Mouse (Mus musculus) large intestine, adult 2 months (tissue): ENCODE results near the gene Cds1. TPM values are rescaled to one million over a fixed set of nuclear protein-coding genes. Genes with fewer than 3 reads are reported as not detected.
"Not testable (repeated sequence)": the region's sequence is repeated elsewhere in the genome, so short reads cannot be mapped to it uniquely, and the experiment has no call there.

ENCODE experiments used
- DNase-seq: peaks from one replicate; pipeline ENCODE4 v3.0.0-alpha.2; 2012; ENCODE audit warnings: low read depth, low spot score
- WGBS: fragments of 180-500 bp; shearing (Covaris S2); methylation state at CpG from one replicate; pipeline ENCODE4 v1.1.7; 2018; 5-methylcytosine and 5-hydroxymethylcytosine counted together
- polyA plus RNA-seq: library from polyadenylated mRNA; depleted of rRNA; stranded (reverse); fragments of >200 nt; gene quantifications from 2 replicates; pipeline ENCODE4 v1.2.3, GENCODE M21; 2012

Gene Cds1
- polyA plus RNA-seq, 1 experiment = 146 TPM

- 72% methylated on average over 6 of the region's 6 CpGs for WGBS
- DNase-seq = no peak
Measured at GRCm38 (mm10) chr5:101822311-101822670, 57.4 kb downstream of the Cds1 start.

DNA sequence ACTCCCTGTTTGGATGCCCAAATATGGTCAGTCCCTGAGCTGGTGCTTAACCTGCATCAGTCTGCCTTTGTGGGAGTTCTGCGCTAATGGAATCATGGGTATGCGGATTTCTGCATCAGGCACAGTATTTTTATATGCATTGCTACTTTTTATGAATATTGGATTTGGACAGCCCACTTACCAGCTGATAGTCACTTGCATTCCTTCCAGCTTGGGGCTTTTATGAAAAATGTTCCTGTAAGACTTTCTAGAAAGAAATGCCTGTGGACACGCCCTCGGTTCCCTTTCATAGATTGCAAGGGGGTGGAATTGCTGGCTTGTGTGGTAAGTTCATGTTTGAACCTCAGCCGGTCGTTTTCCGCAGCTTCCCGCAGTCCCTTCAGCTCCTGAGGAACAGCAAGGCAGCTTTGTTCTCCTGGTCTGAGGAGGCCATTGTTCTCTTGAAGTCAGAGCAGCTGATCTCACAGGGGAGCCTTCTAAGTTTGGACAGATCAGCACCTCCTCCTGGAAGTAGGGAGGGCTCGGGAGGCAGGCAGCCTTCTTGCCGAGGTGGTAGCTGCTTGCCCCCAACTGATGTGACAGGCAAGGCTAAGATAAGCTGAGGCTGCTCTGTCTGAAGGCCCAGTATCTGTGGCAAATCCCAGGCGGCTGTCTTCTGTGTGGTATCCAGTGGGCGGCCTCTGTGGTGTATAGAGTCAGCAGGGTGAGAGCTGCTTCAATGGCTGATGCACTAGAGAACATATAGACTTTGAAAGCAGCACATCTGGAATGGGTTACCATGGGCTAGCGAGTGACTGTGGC lies 60.4 kb downstream of the Cds1 start:
- DNase-seq = no peak
- WGBS = 66% methylated on average over 13 of the region's 13 CpGs

- no peak for DNase-seq
Measured at GRCm38 (mm10) chr5:101826531-101826970, 61.6 kb downstream of the Cds1 start.

GRCm38 (mm10) chr5:101827477-101827876 lies 62.5 kb downstream of the Cds1 start:
- no peak for DNase-seq
- WGBS = 43% methylated on average over 12 of the region's 12 CpGs

More at GRCm38 (mm10) chr5:101826531-101826970, 61.6 kb downstream of the Cds1 start:
- 4% methylated on average over 15 of the region's 15 CpGs for WGBS

- DNase-seq = no peak
- 91% methylated on average over 3 of the region's 3 CpGs for WGBS
Measured at GRCm38 (mm10) chr5:101828932-101829331, 64.0 kb downstream of the Cds1 start.

- 35% methylated on average over 8 of the region's 8 CpGs for WGBS
- peak; percentile 88 for DNase-seq
Measured at GRCm38 (mm10) chr5:101830180-101830579, 65.2 kb downstream of the Cds1 start.

GRCm38 (mm10) chr5:101832042-101832441 lies 67.1 kb downstream of the Cds1 start:
- DNase-seq = no peak
- 96% methylated on average over 6 of the region's 6 CpGs for WGBS

- 81% methylated on average over 5 of the region's 5 CpGs for WGBS
- no peak for DNase-seq
Measured at GRCm38 (mm10) chr5:101832991-101833390, 68.1 kb downstream of the Cds1 start.

GRCm38 (mm10) chr5:101833875-101834274 lies 68.9 kb downstream of the Cds1 start:
- DNase-seq = no peak
- WGBS = 79% methylated on average over 8 of the region's 8 CpGs

- DNase-seq = no peak
- WGBS = 94% methylated on average over 11 of the region's 11 CpGs
Measured at GRCm38 (mm10) chr5:101836221-101836620, 71.3 kb downstream of the Cds1 start.

DNA sequence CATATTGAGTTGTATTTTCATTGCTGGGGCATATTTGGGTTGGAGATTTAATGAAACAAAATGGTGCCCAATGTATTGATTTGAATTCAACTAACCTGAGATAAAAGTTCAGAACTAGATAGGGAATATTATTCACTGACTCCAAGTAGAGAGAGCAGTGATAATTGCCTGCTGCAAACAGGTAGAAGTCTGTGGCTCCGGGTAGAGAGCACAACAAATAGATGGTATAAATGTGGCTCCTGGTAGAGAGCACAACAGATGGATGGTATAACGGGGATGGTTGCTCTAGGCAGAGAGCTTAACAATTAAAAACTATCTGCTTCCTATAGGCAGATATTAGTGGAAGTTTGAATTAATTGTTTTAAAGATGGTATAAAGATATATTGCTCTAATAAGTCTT lies 72.7 kb downstream of the Cds1 start:
- WGBS = over 99% methylated on average over 2 of the region's 2 CpGs
- DNase-seq = not testable (repeated sequence)

GRCm38 (mm10) chr5:101840476-101840875 lies 75.5 kb downstream of the Cds1 start:
- WGBS = 98% methylated on average over 5 of the region's 5 CpGs
- no peak for DNase-seq

DNA sequence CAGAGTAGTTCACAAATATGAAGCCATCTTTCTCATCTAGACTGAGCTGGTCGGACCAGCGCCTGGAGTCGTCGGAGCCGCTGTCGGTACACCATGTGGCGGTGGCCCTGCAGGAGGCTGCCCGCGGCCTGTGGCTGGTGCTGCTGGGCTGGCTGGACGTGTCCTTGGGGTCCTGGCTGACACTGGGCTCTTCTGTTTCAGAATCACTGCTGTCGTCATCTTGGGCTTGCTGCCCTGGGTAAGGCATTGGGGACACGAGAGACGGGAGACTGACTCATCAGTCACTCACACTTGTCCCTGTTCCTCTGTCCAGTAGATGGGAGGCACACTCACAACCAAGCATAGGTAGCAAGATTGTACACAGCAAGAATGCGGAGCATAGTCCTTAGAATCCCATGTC lies 80.1 kb downstream of the Cds1 start:
- 94% methylated on average over 14 of the region's 14 CpGs for WGBS
- no peak for DNase-seq

- 90% methylated on average over 8 of the region's 8 CpGs for WGBS
- no peak for DNase-seq
Measured at GRCm38 (mm10) chr5:101845930-101846329, 81.0 kb downstream of the Cds1 start.

DNA sequence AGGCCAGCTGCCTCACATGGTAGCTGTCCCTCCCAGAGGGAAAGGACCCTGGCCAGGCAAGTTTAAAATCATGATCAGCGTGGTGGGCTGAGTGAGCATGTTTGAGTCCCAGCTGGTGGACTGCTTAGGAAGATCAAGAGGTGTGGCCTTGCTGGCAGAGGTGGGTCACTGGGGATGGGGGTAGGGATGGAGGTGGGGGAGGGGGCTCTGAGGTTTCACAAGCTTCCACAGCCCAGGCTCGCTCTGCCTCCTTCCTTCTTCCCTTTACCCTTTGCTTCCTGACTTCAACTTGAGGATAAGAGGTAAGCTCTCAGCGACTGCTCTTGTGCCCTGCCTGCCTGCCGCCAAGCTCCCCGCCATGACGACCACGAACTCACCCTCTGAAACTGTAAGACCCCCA lies 82.4 kb downstream of the Cds1 start:
- 91% methylated on average over 7 of the region's 7 CpGs for WGBS
- no peak for DNase-seq

DNA sequence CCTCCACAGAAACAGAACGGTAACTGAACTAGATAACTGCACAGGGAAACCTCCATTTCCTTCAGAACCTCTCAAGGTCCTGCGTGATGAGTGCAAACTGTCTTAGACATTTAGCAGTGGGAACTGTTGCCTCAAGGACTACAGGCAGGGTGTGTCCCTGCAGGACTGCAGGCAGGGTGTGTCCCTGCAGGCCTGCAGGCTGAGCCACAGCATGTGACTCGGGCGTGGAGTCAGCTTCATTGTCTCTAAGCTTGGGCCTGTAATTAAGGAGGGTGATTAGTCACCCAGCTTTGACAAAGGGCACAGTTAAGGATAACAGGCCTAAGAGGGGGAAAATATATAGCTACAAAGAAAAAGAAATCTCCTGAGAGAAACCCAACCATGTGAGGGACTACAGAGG lies 82.8 kb downstream of the Cds1 start:
- WGBS = 35% methylated on average over 4 of the region's 4 CpGs
- DNase-seq = peak; percentile 31

DNA sequence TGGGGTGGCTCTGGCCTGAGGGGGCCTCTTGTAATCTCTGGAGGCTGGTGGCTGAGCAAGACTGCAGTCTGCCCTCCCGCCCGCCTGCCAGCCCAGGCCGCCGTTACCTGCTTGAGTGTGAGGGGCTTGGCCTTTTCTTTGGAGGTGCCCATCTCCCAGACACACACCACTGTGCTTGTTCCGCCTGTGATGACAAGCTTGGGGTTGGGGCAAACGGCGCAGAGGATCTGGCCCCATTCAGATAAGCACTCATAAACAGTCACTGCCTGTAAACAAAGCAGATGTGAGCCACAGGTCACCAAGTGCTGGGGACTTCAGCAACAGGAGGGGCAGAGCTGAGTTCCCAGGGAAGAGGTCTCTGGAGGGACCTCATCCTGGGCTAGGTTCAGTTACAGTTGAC lies 86.2 kb downstream of the Cds1 start:
- no peak for DNase-seq
- whole genome bisulfite sequencing = 78% methylated on average over 7 of the region's 7 CpGs

DNA sequence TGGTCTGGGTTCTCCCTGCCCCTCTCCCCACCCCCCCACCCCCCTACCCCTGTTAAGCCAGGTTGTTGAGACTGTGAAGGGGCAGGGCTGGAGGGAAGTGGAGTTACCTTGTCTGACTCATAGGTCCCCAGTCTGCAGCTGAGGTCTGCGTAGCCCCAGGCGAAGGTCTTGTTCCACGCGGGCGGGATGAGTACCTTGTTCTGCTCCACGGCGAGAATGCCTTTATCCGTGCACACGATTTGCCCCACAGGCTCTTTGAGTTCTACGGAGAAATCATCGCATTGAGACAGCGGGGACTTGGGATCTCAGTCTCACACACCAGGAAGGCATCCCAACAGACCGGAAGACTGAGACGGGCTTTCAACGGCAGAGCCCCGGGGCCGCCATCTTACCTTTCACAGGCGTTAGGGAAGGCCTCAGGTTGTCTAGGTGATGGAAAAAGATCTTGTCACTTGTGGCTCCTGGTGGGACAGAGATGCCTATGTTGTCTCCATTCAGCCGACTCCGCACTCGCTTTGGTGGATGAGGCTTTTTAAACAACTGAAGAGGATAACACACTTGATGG lies 87.3 kb downstream of the Cds1 start:
- DNase-seq = no peak
- WGBS = 97% methylated on average over 21 of the region's 21 CpGs

- DNase-seq = no peak
- WGBS = 89% methylated on average over 11 of the region's 11 CpGs
Measured at GRCm38 (mm10) chr5:101854100-101854499, 89.2 kb downstream of the Cds1 start.

DNA sequence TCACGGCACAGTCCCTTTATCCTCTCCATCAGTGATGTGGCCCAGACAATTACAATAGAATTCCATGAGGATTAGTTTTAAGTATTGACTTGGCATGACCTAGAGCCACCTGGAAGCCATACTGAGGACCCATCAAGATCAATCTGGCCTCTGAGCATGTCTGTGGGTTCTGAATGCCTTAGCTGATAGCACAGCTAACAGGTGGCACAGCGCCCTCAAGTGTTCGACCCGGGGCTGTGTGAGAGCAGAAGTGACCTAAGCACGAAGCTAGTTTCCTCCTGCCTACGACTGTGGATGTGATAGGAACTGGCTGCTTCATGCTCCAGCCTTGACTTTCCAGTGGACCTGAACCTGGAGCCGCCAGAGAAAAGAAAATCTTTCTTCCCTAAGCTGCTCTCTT lies 89.7 kb downstream of the Cds1 start:
- no peak for DNase-seq
- WGBS = 85% methylated on average over 7 of the region's 7 CpGs

GRCm38 (mm10) chr5:101855475-101855874 lies 90.5 kb downstream of the Cds1 start:
- 88% methylated on average over 16 of the region's 16 CpGs for WGBS
- DNase-seq = no peak
